ENCODE assay signal across 25 mouse cellular contexts in the genomic region with DNA sequence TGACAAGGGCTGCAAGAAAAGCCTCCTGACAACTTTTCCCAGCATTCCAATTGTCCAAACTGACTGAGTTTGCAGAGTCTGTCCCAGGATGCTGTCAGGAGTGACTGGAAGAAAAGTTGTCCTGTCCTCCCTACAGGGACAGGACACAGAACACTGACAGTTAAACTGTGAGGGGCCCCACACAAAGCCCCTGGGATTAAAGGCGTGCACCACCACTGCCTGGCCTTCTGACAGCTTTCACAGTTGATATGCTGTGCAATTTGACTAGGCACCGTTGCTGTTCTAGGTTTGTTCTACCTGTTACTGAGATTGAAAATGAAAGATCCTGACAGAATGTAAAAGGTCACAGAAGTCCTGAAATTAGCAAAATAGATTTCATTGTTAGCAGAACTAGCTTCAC. TPM values are rescaled to one million over a fixed set of nuclear protein-coding genes. Genes with fewer than 3 reads are reported as not detected.
"Had no signal": no experiment of that assay in that cellular context is flagged by ENCODE, and none has a peak within 500 bp of the region (broad histone marks: within the 10 kb centered on the region; RNA-seq: fewer than 3 reads in every experiment).

No protein-coding gene starts in this region.

- H3K36me3 ChIP-seq: embryonic facial prominence, embryonic 10.5 days; embryonic facial prominence, embryonic 12.5 days; embryonic facial prominence, embryonic 13.5 days; embryonic facial prominence, embryonic 15.5 days; forebrain, embryonic 10.5 days; forebrain, embryonic 12.5 days; forebrain, embryonic 15.5 days had no signal

- H3K9me3 ChIP-seq: embryonic facial prominence, embryonic 10.5 days; embryonic facial prominence, embryonic 12.5 days; embryonic facial prominence, embryonic 13.5 days; embryonic facial prominence, embryonic 15.5 days; forebrain, embryonic 10.5 days; forebrain, embryonic 12.5 days; forebrain, embryonic 13.5 days; forebrain, embryonic 15.5 days had no signal

- H3K27ac ChIP-seq: embryonic facial prominence, embryonic 10.5 days; embryonic facial prominence, embryonic 12.5 days; embryonic facial prominence, embryonic 13.5 days; embryonic facial prominence, embryonic 15.5 days; forebrain, embryonic 10.5 days; forebrain, embryonic 12.5 days; forebrain, embryonic 13.5 days; forebrain, embryonic 15.5 days; gastrocnemius, adult 2 months; heart, adult 2 months had no signal

- H3K27me3 ChIP-seq: embryonic facial prominence, embryonic 12.5 days; embryonic facial prominence, embryonic 13.5 days; embryonic facial prominence, embryonic 15.5 days; forebrain, embryonic 12.5 days; forebrain, embryonic 13.5 days; forebrain, embryonic 15.5 days had no signal

- DNase-seq: cerebellum, adult 8-10 months; cerebellum, adult 9-10 months; cerebellum, adult 9-11 months; cerebellum, postnatal 10 days; cerebellum, postnatal 14 days; cerebellum, postnatal 25 days; cerebellum, postnatal 36 days; embryo, embryonic 11 days; forebrain, postnatal 0 days; gastrocnemius, adult 2 months; gastrocnemius, postnatal 10 days; gastrocnemius, postnatal 14 days; gastrocnemius, postnatal 25 days; gastrocnemius, postnatal 36 days; heart, adult 18-20 months; heart, adult 2 months had no signal

- H3K4me3 ChIP-seq: embryonic facial prominence, embryonic 10.5 days; embryonic facial prominence, embryonic 12.5 days; embryonic facial prominence, embryonic 13.5 days; embryonic facial prominence, embryonic 15.5 days; erythroblast, embryonic 14.5 days; forebrain, embryonic 10.5 days; forebrain, embryonic 12.5 days; forebrain, embryonic 13.5 days; forebrain, embryonic 15.5 days; gastrocnemius, adult 2 months; heart, adult 2 months had no signal

- H3K4me2 ChIP-seq: embryonic facial prominence, embryonic 12.5 days; embryonic facial prominence, embryonic 13.5 days; embryonic facial prominence, embryonic 15.5 days; forebrain, embryonic 12.5 days; forebrain, embryonic 13.5 days; forebrain, embryonic 15.5 days had no signal

- H3K9ac ChIP-seq: embryonic facial prominence, embryonic 12.5 days; embryonic facial prominence, embryonic 13.5 days; embryonic facial prominence, embryonic 15.5 days; forebrain, embryonic 12.5 days; forebrain, embryonic 13.5 days; forebrain, embryonic 15.5 days; forebrain, postnatal 0 days had no signal

RNA-seq across cellular contexts. Expression of a gene that starts 38.3 kb away (rescaled TPM):
- polyA plus RNA-seq: erythroblast, embryonic 14.5 days had no signal
